Comparison of ENCODE assay signal across 8 mouse cellular contexts in genomic region chr14:22745882-22746480, GRCm38 (mm10).
DNase-seq lines count a peak whose midpoint lies in the region; ATAC-seq and TF ChIP-seq lines count a peak whose summit lies in the region.
"Had no signal": no experiment of that assay in that cellular context is flagged by ENCODE, and none has a peak within 500 bp of the region (broad histone marks: within the 10 kb centered on the region; RNA-seq: fewer than 3 reads in every experiment).

No protein-coding gene starts in this region.

- no peak overlapping the region for H3K4me3 ChIP-seq in embryonic facial prominence, embryonic 13.5 days
- H3K4me3 ChIP-seq in intestine, embryonic 15.5 days (replicated peaks): no peak overlapping the region
- H3K4me3 ChIP-seq in midbrain, embryonic 13.5 days (replicated peaks): no peak overlapping the region
- no peak overlapping the region for H3K4me3 ChIP-seq in gastrocnemius, adult 2 months
- H3K4me3 ChIP-seq: left cerebral cortex, adult 2 months had no signal

- TF ChIP-seq CTCF in brain, embryonic 14.5 days (IDR thresholded peaks at IDR 0.05; ENCODE audit: borderline replicate concordance, extremely low read depth, insufficient read depth, insufficient read length): no peak
- no peak for TF ChIP-seq CTCF in gastrocnemius, adult 2 months (IDR thresholded peaks at IDR 0.05)

- H3K36me3 ChIP-seq in embryonic facial prominence, embryonic 13.5 days: no peaks in the 10 kb centered on the region
- no peaks in the 10 kb centered on the region for H3K36me3 ChIP-seq in intestine, embryonic 15.5 days
- no peaks in the 10 kb centered on the region for H3K36me3 ChIP-seq in midbrain, embryonic 13.5 days

- peak overlapping the region; percentile 5; the same call in 1 of the 2 replicates for H3K4me2 ChIP-seq in embryonic facial prominence, embryonic 13.5 days
- 0 out of 2 replicates have a peak overlapping the region, but pooled peaks have one; percentile 4 for H3K4me2 ChIP-seq in intestine, embryonic 15.5 days (replicated peaks)
- peak overlapping the region; percentile 15 for H3K4me2 ChIP-seq in midbrain, embryonic 13.5 days (replicated peaks)

- no peaks in the 10 kb centered on the region for H3K9me3 ChIP-seq in embryonic facial prominence, embryonic 13.5 days
- H3K9me3 ChIP-seq in intestine, embryonic 15.5 days: no peaks in the 10 kb centered on the region
- H3K9me3 ChIP-seq in midbrain, embryonic 13.5 days: no peaks in the 10 kb centered on the region

- ATAC-seq in embryonic facial prominence, embryonic 13.5 days (ENCODE audit: insufficient number of reproducible peaks, insufficient read depth, low FRiP score, low TSS enrichment, low read depth): no peak
- ATAC-seq in intestine, embryonic 15.5 days: peak; percentile 17; the same call in 1 of the 2 replicates
- ATAC-seq in midbrain, embryonic 13.5 days: peak; percentile 74
- no peak for ATAC-seq in activated CD4-positive, CD25-positive, alpha-beta regulatory T cell, adult 4 months

- peak overlapping the region; percentile 11; the same call in 1 of the 2 replicates for H3K9ac ChIP-seq in embryonic facial prominence, embryonic 13.5 days
- no peak overlapping the region for H3K9ac ChIP-seq in intestine, embryonic 15.5 days
- H3K9ac ChIP-seq in midbrain, embryonic 13.5 days (replicated peaks): no peak overlapping the region

- H3K4me1 ChIP-seq in embryonic facial prominence, embryonic 13.5 days: peaks cover 19% of the 10 kb centered on the region
- peaks cover 6% of the 10 kb centered on the region; the same call in 1 of the 2 replicates for H3K4me1 ChIP-seq in intestine, embryonic 15.5 days (replicated peaks)
- H3K4me1 ChIP-seq in midbrain, embryonic 13.5 days (replicated peaks): peaks cover 19% of the 10 kb centered on the region

- no peak for TF ChIP-seq POLR2A in brain, embryonic 14.5 days (IDR thresholded peaks at IDR 0.05; ENCODE audit: borderline replicate concordance, extremely low read depth, insufficient read depth, insufficient read length, poor library complexity, severe bottlenecking)

- intact Hi-C loops in gastrocnemius, adult 2 months (cut with DNase I): no loop called here

- H3K27me3 ChIP-seq in embryonic facial prominence, embryonic 13.5 days: no peaks in the 10 kb centered on the region
- H3K27me3 ChIP-seq in intestine, embryonic 15.5 days (replicated peaks): no peaks in the 10 kb centered on the region
- H3K27me3 ChIP-seq in midbrain, embryonic 13.5 days: peaks cover 30% of the 10 kb centered on the region

- WGBS in embryonic facial prominence, embryonic 13.5 days: 10% methylated on average over 5 of the region's 5 CpGs
- 19% methylated on average over 5 of the region's 5 CpGs for WGBS in intestine, embryonic 15.5 days
- WGBS in midbrain, embryonic 13.5 days: under 1% methylated on average over 5 of the region's 5 CpGs

- H3K27ac ChIP-seq in embryonic facial prominence, embryonic 13.5 days: peak overlapping the region; percentile 73
- 0 out of 2 replicates have a peak overlapping the region, but pooled peaks have one; percentile 40 for H3K27ac ChIP-seq in intestine, embryonic 15.5 days
- H3K27ac ChIP-seq in midbrain, embryonic 13.5 days: peak overlapping the region; percentile 71
- H3K27ac ChIP-seq in gastrocnemius, adult 2 months: no peak overlapping the region
- H3K27ac ChIP-seq: left cerebral cortex, adult 2 months had no signal

- peak; percentile 91 for DNase-seq in brain, embryonic 14.5 days (ENCODE audit: low read depth)
- DNase-seq in gastrocnemius, adult 2 months: no peak
- DNase-seq in cerebellum, adult 18-20 months: no peak

Comparison
In these comparisons a context has a peak if more than half of its experiments do, and no peak if none do; other contexts are left out.
1. ATAC-seq: peak in intestine, embryonic 15.5 days (single experiment) and midbrain, embryonic 13.5 days (single experiment); none in embryonic facial prominence, embryonic 13.5 days (single experiment) and activated CD4-positive, CD25-positive, alpha-beta regulatory T cell, adult 4 months (single experiment).
2. Peak in every context shown above with its lines, with median percentiles within 50 percentile points of each other: H3K4me2 ChIP-seq.